ENCODE assay signal across 8 mouse cellular contexts in genomic region chr10:128674469-128675008, GRCm38 (mm10). TPM values are rescaled to one million over a fixed set of nuclear protein-coding genes. Genes with fewer than 3 reads are reported as not detected.
DNase-seq lines count a peak whose midpoint lies in the region; ATAC-seq and TF ChIP-seq lines count a peak whose summit lies in the region.

No protein-coding gene starts in this region.

- H3K4me3 ChIP-seq in layer of hippocampus, adult 2 months, result peak overlapping the region; percentile 69
- peak overlapping the region; percentile 80 for H3K4me3 ChIP-seq in midbrain, embryonic 10.5 days

- peaks cover 24% of the 10 kb centered on the region for H3K4me1 ChIP-seq in midbrain, embryonic 10.5 days

- peak; percentile 93 for TF ChIP-seq CTCF in layer of hippocampus, adult 2 months (conservative IDR thresholded peaks at IDR 0.05)

- peak; percentile 41 for ATAC-seq in granulocyte monocyte progenitor cell, adult 5-6 weeks (replicated peaks; ENCODE audit: poor library complexity, severe bottlenecking)
- no peak for ATAC-seq in frontal cortex, adult (ENCODE audit: low TSS enrichment)

- peak overlapping the region; percentile 89 for H3K27ac ChIP-seq in layer of hippocampus, adult 2 months
- peak overlapping the region; percentile 79; the same call in 1 of the 2 replicates for H3K27ac ChIP-seq in midbrain, embryonic 10.5 days (replicated peaks)

- WGBS in midbrain, embryonic 10.5 days, result 3% methylated on average over 9 of the region's 9 CpGs

- peaks cover 34% of the 10 kb centered on the region for H3K27me3 ChIP-seq in midbrain, embryonic 10.5 days (ENCODE audit: low read depth, poor library complexity, severe bottlenecking)

- DNase-seq in layer of hippocampus, adult 2 months (ENCODE audit: low spot score in 2 of 2), result no peak
- no peak for DNase-seq in layer of hippocampus, adult 8-10 months (ENCODE audit: low spot score in 2 of 2)
- DNase-seq in brain, adult 2 months (ENCODE audit: low read depth, low spot score), result peak; percentile 72
- DNase-seq in kidney, postnatal 10 days, result peak; percentile 50
- no peak for DNase-seq in midbrain, embryonic 10.5 days (ENCODE audit: low spot score)
- DNase-seq in layer of hippocampus, adult 9-11 months, result no peak

- peaks cover 18% of the 10 kb centered on the region for H3K36me3 ChIP-seq in midbrain, embryonic 10.5 days

- H3K9me3 ChIP-seq in midbrain, embryonic 10.5 days (replicated peaks), result no peaks in the 10 kb centered on the region

RNA-seq across cellular contexts. Expression of gene Suox, which starts 0.7 kb away (rescaled TPM):
- total RNA-seq in layer of hippocampus, adult 2 months (2021), result 10 to 100 TPM; 12.5 to 12.6 TPM
- total RNA-seq in layer of hippocampus, adult 8-10 months (2022), result 10 to 100 TPM; 12.0 to 16.6 (median 14.3) TPM
- total RNA-seq in granulocyte monocyte progenitor cell, adult 5-6 weeks (2014; fragmentation: Nextera tagmentation), result 3.5 and 4.1 TPM in 2 replicates
- 5.9 and 8.1 TPM in 2 replicates for total RNA-seq in granulocyte monocyte progenitor cell, adult 5-6 weeks (2017)
- 13.9 and 14.9 TPM in 2 replicates for polyA plus RNA-seq in midbrain, embryonic 10.5 days (2016; fragmentation: Nextera tagmentation; extraction: Ambion mirVana)

RNA-seq across cellular contexts. Expression of gene Rab5b, which starts 21.5 kb away (rescaled TPM):
- 100 to 1,000 TPM; 126 to 134 TPM for total RNA-seq in layer of hippocampus, adult 2 months (2021)
- 100 to 1,000 TPM; 132 to 151 (median 135) TPM for total RNA-seq in layer of hippocampus, adult 8-10 months (2022)
- 43.7 and 43.8 TPM in 2 replicates for total RNA-seq in granulocyte monocyte progenitor cell, adult 5-6 weeks (2014; fragmentation: Nextera tagmentation)
- total RNA-seq in granulocyte monocyte progenitor cell, adult 5-6 weeks (2017), result 45.7 and 58.0 TPM in 2 replicates
- polyA plus RNA-seq in midbrain, embryonic 10.5 days (2016; fragmentation: Nextera tagmentation; extraction: Ambion mirVana), result 73.3 and 86.3 TPM in 2 replicates

RNA-seq across cellular contexts. Expression of gene Ikzf4, which starts 28.7 kb away (rescaled TPM):
- total RNA-seq in layer of hippocampus, adult 2 months (2021), result 10 to 100 TPM; 16.7 to 18.7 TPM
- 10 to 100 TPM; 15.5 to 19.8 (median 16.2) TPM for total RNA-seq in layer of hippocampus, adult 8-10 months (2022)
- total RNA-seq in granulocyte monocyte progenitor cell, adult 5-6 weeks (2014; fragmentation: Nextera tagmentation), result 0.62 TPM in 1 of 2 replicates, not detected in the other
- not detected in 2 replicates for total RNA-seq in granulocyte monocyte progenitor cell, adult 5-6 weeks (2017)
- 2.8 and 3.6 TPM in 2 replicates for polyA plus RNA-seq in midbrain, embryonic 10.5 days (2016; fragmentation: Nextera tagmentation; extraction: Ambion mirVana)

RNA-seq across cellular contexts. Expression of gene Pmel, which starts 29.5 kb away (rescaled TPM):
- under 1 TPM; 0.33 to 0.34 TPM for total RNA-seq in layer of hippocampus, adult 2 months (2021)
- 1 to 10 TPM in 3 of 4 experiments, under 1 TPM in 1; 0.62 to 2.4 (median 1.1) TPM for total RNA-seq in layer of hippocampus, adult 8-10 months (2022)
- total RNA-seq in granulocyte monocyte progenitor cell, adult 5-6 weeks (2014; fragmentation: Nextera tagmentation), result 0.28 and 2.6 TPM in 2 replicates
- total RNA-seq in granulocyte monocyte progenitor cell, adult 5-6 weeks (2017), result 0.52 and 1.6 TPM in 2 replicates
- 3.9 and 6.7 TPM in 2 replicates for polyA plus RNA-seq in midbrain, embryonic 10.5 days (2016; fragmentation: Nextera tagmentation; extraction: Ambion mirVana)

RNA-seq across cellular contexts. Expression of gene Cdk2, which starts 30.3 kb away (rescaled TPM):
- total RNA-seq in layer of hippocampus, adult 2 months (2021), result 1 to 10 TPM; 2.0 to 3.0 TPM
- 1 to 10 TPM; 2.5 to 4.3 (median 3.4) TPM for total RNA-seq in layer of hippocampus, adult 8-10 months (2022)
- 101 and 134 TPM in 2 replicates for total RNA-seq in granulocyte monocyte progenitor cell, adult 5-6 weeks (2014; fragmentation: Nextera tagmentation)
- 60.3 and 73.1 TPM in 2 replicates for total RNA-seq in granulocyte monocyte progenitor cell, adult 5-6 weeks (2017)
- polyA plus RNA-seq in midbrain, embryonic 10.5 days (2016; fragmentation: Nextera tagmentation; extraction: Ambion mirVana), result 107 and 110 TPM in 2 replicates

Comparison
In these comparisons a context has a peak if more than half of its experiments do, and no peak if none do; other contexts are left out.
1. DNase-seq: peak in brain, adult 2 months (single experiment) and kidney, postnatal 10 days (single experiment); none in layer of hippocampus, adult 2 months (0 of 2), layer of hippocampus, adult 8-10 months (0 of 2), midbrain, embryonic 10.5 days (single experiment) and layer of hippocampus, adult 9-11 months (single experiment).
2. RNA of gene Ikzf4, which starts 28.7 kb away (total RNA-seq): 16.7 to 18.7 TPM in layer of hippocampus, adult 2 months and 15.5 to 19.8 TPM in layer of hippocampus, adult 8-10 months; 0.62 TPM in granulocyte monocyte progenitor cell, adult 5-6 weeks; every median in the first group is over 10 times any median in the second.